Comparison of ENCODE assay signal across 8 mouse cellular contexts in genomic region chr4:40851763-40852248, GRCm38 (mm10). TPM values are rescaled to one million over a fixed set of nuclear protein-coding genes. Genes with fewer than 3 reads are reported as not detected.
A peak's percentile ranks its signal among the peaks of the same experiment; 100 is the strongest.
DNase-seq lines count a peak whose midpoint lies in the region; ATAC-seq and TF ChIP-seq lines count a peak whose summit lies in the region.

No protein-coding gene starts in this region.

- no peak overlapping the region for H3K27ac ChIP-seq in forebrain, embryonic 12.5 days
- H3K27ac ChIP-seq in liver, embryonic 12.5 days = peak overlapping the region; percentile 98
- H3K27ac ChIP-seq in stomach, embryonic 14.5 days (ENCODE audit: low read length) = peak overlapping the region; percentile 96

- peak overlapping the region; percentile 88; the same call in 1 of the 2 replicates for H3K9ac ChIP-seq in forebrain, embryonic 12.5 days
- peak overlapping the region; percentile 93 for H3K9ac ChIP-seq in liver, embryonic 12.5 days
- H3K9ac ChIP-seq in stomach, embryonic 14.5 days (replicated peaks; ENCODE audit: low read depth, low read length) = peak overlapping the region; percentile 93; the same call in 1 of the 2 replicates

- peak overlapping the region; percentile 84 for H3K4me2 ChIP-seq in forebrain, embryonic 12.5 days
- peak overlapping the region; percentile 92 for H3K4me2 ChIP-seq in liver, embryonic 12.5 days
- peak overlapping the region; percentile 90 for H3K4me2 ChIP-seq in stomach, embryonic 14.5 days (replicated peaks; ENCODE audit: low read depth, low read length)

- no peak for ATAC-seq in forebrain, embryonic 12.5 days (ENCODE audit: low FRiP score)
- no peak for ATAC-seq in liver, embryonic 12.5 days
- no peak for ATAC-seq in stomach, embryonic 14.5 days (ENCODE audit: insufficient number of reproducible peaks, insufficient read depth, low FRiP score, low read depth)

- H3K9me3 ChIP-seq in forebrain, embryonic 12.5 days = no peaks in the 10 kb centered on the region
- no peaks in the 10 kb centered on the region for H3K9me3 ChIP-seq in liver, embryonic 12.5 days (replicated peaks)
- no peaks in the 10 kb centered on the region for H3K9me3 ChIP-seq in stomach, embryonic 14.5 days (ENCODE audit: control insufficient read depth, low read depth, low read length)

- DNase-seq in lung, adult 2 months = no peak
- DNase-seq in lung, postnatal 4 days = no peak
- no peak for DNase-seq in frontal cortex, postnatal 10 days (ENCODE audit: low spot score in 2 of 2)
- no peak for DNase-seq in gastrocnemius, postnatal 36 days
- DNase-seq in layer of hippocampus, adult 9-11 months = no peak

- H3K27me3 ChIP-seq in forebrain, embryonic 12.5 days = no peaks in the 10 kb centered on the region
- H3K27me3 ChIP-seq in liver, embryonic 12.5 days (replicated peaks) = no peaks in the 10 kb centered on the region
- H3K27me3 ChIP-seq in stomach, embryonic 14.5 days (ENCODE audit: control insufficient read depth, insufficient read depth, low read length) = no peaks in the 10 kb centered on the region

- intact Hi-C loops in gastrocnemius, postnatal 36 days (cut with DNase I) = loop anchor here (5.0 kb wide), 2 partner anchors 45 to 75 kb away; no protein-coding TSS in a partner anchor

- peaks cover 22% of the 10 kb centered on the region; the same call in 1 of the 2 replicates for H3K4me1 ChIP-seq in lung, adult 2 months (ENCODE audit: control insufficient read depth, insufficient read depth, low read length)
- H3K4me1 ChIP-seq in forebrain, embryonic 12.5 days = peaks cover 37% of the 10 kb centered on the region
- H3K4me1 ChIP-seq in liver, embryonic 12.5 days = peaks cover 81% of the 10 kb centered on the region
- H3K4me1 ChIP-seq in stomach, embryonic 14.5 days (ENCODE audit: control insufficient read depth, insufficient read depth, low read length) = peaks cover 35% of the 10 kb centered on the region

- no peaks in the 10 kb centered on the region for H3K36me3 ChIP-seq in forebrain, embryonic 12.5 days (replicated peaks)
- peaks cover 21% of the 10 kb centered on the region for H3K36me3 ChIP-seq in liver, embryonic 12.5 days
- peaks cover 3% of the 10 kb centered on the region; the same call in 1 of the 2 replicates for H3K36me3 ChIP-seq in stomach, embryonic 14.5 days (ENCODE audit: control insufficient read depth, insufficient read depth, low read length)

- TF ChIP-seq POLR2A in lung, adult 2 months (IDR thresholded peaks at IDR 0.05; ENCODE audit: borderline replicate concordance, extremely low read depth, low read depth, low read length) = no peak

- H3K4me3 ChIP-seq in lung, adult 2 months (replicated peaks; ENCODE audit: extremely low read depth, low read depth, low read length) = peak overlapping the region; percentile 95
- H3K4me3 ChIP-seq in forebrain, embryonic 12.5 days (replicated peaks) = peak overlapping the region; percentile 72
- peak overlapping the region; percentile 79 for H3K4me3 ChIP-seq in liver, embryonic 12.5 days
- peak overlapping the region; percentile 87 for H3K4me3 ChIP-seq in stomach, embryonic 14.5 days (ENCODE audit: low read depth, low read length)

- under 1% methylated on average over 4 of the region's 4 CpGs for WGBS in lung, adult 2 months
- WGBS in forebrain, embryonic 12.5 days = 59% methylated on average over 4 of the region's 4 CpGs
- WGBS in liver, embryonic 12.5 days (ENCODE audit: insufficient replicate concordance) = 10% methylated on average over 4 of the region's 4 CpGs
- WGBS in stomach, embryonic 14.5 days = 33% methylated on average over 4 of the region's 4 CpGs

- no peak for TF ChIP-seq CTCF in lung, adult 2 months (IDR thresholded peaks at IDR 0.05; ENCODE audit: insufficient read depth, low read length)

RNA-seq across cellular contexts. Expression of gene B4galt1, which starts 2.0 kb away (rescaled TPM):
- polyA plus RNA-seq in lung, adult 2 months (2012; rRNA removed) = 44.6 and 47.7 TPM in 2 replicates
- polyA plus RNA-seq in forebrain, embryonic 12.5 days (2016; fragmentation: Nextera tagmentation; extraction: Ambion mirVana) = 12.8 and 14.0 TPM in 2 replicates
- polyA plus RNA-seq in liver, embryonic 12.5 days (2016; fragmentation: Nextera tagmentation; extraction: Ambion mirVana) = 39.6 and 40.0 TPM in 2 replicates
- 53.4 and 55.6 TPM in 2 replicates for polyA plus RNA-seq in stomach, embryonic 14.5 days (2014; fragmentation: Nextera tagmentation; extraction: Ambion mirVana)
- total RNA-seq in gastrocnemius, postnatal 36 days (2021) = 10 to 100 TPM; 28.1 to 29.9 TPM
